Mouse (Mus musculus): ENCODE measurements around the gene Hivep3.

- TF ChIP-seq CTCF (IDR thresholded peaks at IDR 0.05; ENCODE audit: borderline replicate concordance, extremely low read depth, insufficient read depth, insufficient read length) (no peak), POLR2A (IDR thresholded peaks at IDR 0.05; ENCODE audit: borderline replicate concordance, extremely low read depth, insufficient read depth, insufficient read length, poor library complexity, severe bottlenecking) (no peak)
Observed at GRCm38 (mm10) chr4:119987376-119988087, 253.9 kb downstream of the Hivep3 start.
